Mouse (Mus musculus) liver, embryonic 13.5 days (tissue): ENCODE data around the gene Uqcc2. TPM values are rescaled to one million over a fixed set of nuclear protein-coding genes. Genes with fewer than 3 reads are reported as not detected.

Source experiments
- ATAC-seq: fragments of 200-750 bp; cut with Nextera tagmentation; 2 replicates; pipeline ENCODE4 v1.8.0; 2017; ENCODE audit warnings: low read depth, mild to moderate bottlenecking, moderate number of reproducible peaks, moderate library complexity
- DNase-seq: peaks from one replicate; pipeline ENCODE4 v3.0.0; 2022
- H3K27ac ChIP-seq: fragments of 300-500 bp; sonication (generic); 2 replicates; pipeline ENCODE4 v1.5.1; 2015; ENCODE audit warnings: moderate library complexity, mild to moderate bottlenecking, inconsistent platforms
- H3K27me3 ChIP-seq: fragments of 300-500 bp; sonication (generic); 2 replicates; pipeline ENCODE4 v1.6.1; 2015; ENCODE audit warnings: mild to moderate bottlenecking, inconsistent platforms
- H3K36me3 ChIP-seq: fragments of 300-500 bp; sonication (generic); 2 replicates; pipeline ENCODE4 v1.6.1; 2015; ENCODE audit warnings: mild to moderate bottlenecking, inconsistent platforms
- H3K4me1 ChIP-seq: fragments of 300-500 bp; sonication (generic); replicated peaks from 2 replicates; pipeline ENCODE4 v1.6.1; 2015; ENCODE audit warnings: inconsistent platforms
- H3K4me2 ChIP-seq: fragments of 300-500 bp; sonication (generic); 2 replicates; pipeline ENCODE4 v1.6.1; 2015; ENCODE audit warnings: inconsistent platforms, mild to moderate bottlenecking, moderate library complexity
- H3K4me3 ChIP-seq: fragments of 300-500 bp; sonication (generic); replicated peaks from 2 replicates; pipeline ENCODE4 v1.5.1; 2015; ENCODE audit warnings: mild to moderate bottlenecking, inconsistent platforms
- H3K9ac ChIP-seq: fragments of 300-500 bp; sonication (generic); 2 replicates; pipeline ENCODE4 v1.6.1; 2015; ENCODE audit warnings: mild to moderate bottlenecking, inconsistent platforms
- H3K9me3 ChIP-seq: fragments of 300-500 bp; sonication (generic); replicated peaks from 2 replicates; pipeline ENCODE4 v1.6.1; 2016; ENCODE audit warnings: inconsistent platforms
- WGBS: fragments of 180-500 bp; shearing (Covaris S2); methylation state at CpG from one replicate; pipeline ENCODE4 v1.1.7; 2015; ENCODE audit not compliant: insufficient replicate concordance; 5-methylcytosine and 5-hydroxymethylcytosine counted together
- polyA plus RNA-seq: library from polyadenylated mRNA; unstranded; fragments of >200 nt; fragmentation: Nextera tagmentation; extraction: Ambion mirVana; gene quantifications from 2 replicates; pipeline ENCODE4 v1.2.1, GENCODE M21; 2015

Uqcc2 gene
- polyA plus RNA-seq, 1 experiment from 2014 or later = 211 TPM

DNA sequence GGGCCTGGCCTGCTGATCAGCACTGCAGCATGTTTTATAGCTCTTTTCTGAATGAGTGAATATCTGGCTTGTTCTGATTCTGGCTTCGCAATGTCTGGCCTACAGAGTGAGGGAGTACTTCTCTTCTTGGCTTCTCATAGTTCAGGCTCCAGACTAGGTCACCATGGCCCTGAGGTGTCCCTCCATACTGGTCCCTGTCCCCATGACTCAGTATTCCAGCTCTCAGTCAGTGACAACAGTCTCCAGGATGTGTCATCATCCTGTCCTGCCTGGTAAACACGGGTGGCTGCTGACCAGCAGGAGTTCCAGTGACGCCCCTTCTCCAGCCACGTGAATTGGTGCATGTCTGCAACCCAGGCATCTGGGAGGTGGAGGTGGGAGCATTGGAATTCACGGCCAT is 37.4 kb upstream of the Uqcc2 start:
- ATAC-seq (no peak), DNase-seq (no peak)
- no peak overlapping the region for H3K27ac ChIP-seq
- 62% methylated on average over 5 of the region's 5 CpGs for WGBS
- H3K9me3 ChIP-seq = no peaks in the 10 kb centered on the region
- no peaks in the 10 kb centered on the region for H3K36me3 ChIP-seq
- no peak overlapping the region for H3K9ac ChIP-seq
- H3K4me2 ChIP-seq = no peak overlapping the region
- peaks cover 13% of the 10 kb centered on the region for H3K27me3 ChIP-seq
- H3K4me3 ChIP-seq = no peak overlapping the region
- H3K4me1 ChIP-seq = peaks cover 37% of the 10 kb centered on the region

DNA sequence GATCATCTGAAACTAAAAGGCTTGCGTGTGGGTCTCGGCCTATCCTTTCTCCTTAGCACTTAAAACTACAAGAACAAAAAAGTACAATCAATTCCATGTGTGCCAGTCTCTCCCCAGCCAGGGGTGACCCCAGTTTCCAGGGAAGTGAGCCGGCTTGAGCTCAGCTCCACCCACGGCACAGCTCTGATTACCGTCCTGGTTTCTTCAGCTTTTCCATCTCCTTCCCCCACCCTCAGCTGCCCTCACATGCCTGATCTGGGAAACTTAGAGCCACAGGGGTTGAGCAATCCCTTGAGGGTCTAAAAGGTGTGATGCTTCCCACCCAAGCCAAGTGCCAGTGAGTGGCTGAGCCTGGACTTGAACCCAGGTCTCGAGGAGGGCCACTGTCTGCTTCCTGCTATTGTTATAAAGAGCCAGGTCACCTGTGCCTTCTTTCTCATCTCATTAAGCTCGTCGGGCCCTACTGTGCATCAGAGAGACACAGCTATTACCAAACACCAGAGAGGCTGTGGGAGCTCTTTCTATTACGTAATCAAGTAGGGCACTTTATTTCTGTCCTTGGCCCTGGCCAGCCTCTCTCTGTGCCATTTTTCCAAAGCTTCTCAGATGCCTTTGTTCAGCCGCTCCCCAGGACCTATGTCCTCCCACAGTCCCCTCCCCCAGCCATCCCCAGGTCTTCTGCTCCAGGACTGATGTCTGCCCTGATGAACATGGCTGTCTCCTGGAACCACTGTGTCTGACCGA is 36.4 kb upstream of the Uqcc2 start:
- Histone ChIP-seq H3K9me3 (no peaks in the 10 kb centered on the region), H3K27me3 (peaks cover 7% of the 10 kb centered on the region; the same call in 1 of the 2 replicates), H3K4me3 (no peak overlapping the region), H3K27ac (no peak overlapping the region), H3K9ac (no peak overlapping the region), H3K36me3 (no peaks in the 10 kb centered on the region), H3K4me2 (no peak overlapping the region), H3K4me1 (peaks cover 39% of the 10 kb centered on the region)
- 73% methylated on average over 11 of the region's 11 CpGs for WGBS
- DNase-seq (no peak), ATAC-seq (no peak; the same call in 1 of the 2 replicates)

DNA sequence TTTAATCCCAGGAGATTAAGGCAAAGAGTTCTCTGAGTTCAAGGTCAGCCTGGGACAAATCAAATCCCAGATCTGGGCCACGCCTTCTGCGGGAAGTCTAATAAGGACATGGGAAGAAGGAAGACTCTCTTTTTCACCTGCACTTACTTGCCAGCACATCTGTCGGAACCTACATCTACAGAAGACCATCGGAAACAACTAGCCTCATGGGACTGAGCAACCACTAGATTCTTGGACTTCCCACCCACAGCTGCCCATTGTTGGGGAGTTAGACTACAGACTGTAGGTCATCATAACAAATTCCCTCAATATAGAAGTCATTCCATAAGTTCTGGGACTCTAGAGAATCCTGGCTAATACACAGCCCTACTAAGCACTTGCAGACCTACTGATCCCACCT is 34.9 kb upstream of the Uqcc2 start:
- ATAC-seq (no peak), DNase-seq (no peak)
- H3K4me3 ChIP-seq = no peak overlapping the region
- no peaks in the 10 kb centered on the region for H3K36me3 ChIP-seq
- no peak overlapping the region for H3K4me2 ChIP-seq
- H3K9ac ChIP-seq = no peak overlapping the region
- no peak overlapping the region for H3K27ac ChIP-seq
- peaks cover 7% of the 10 kb centered on the region; the same call in 1 of the 2 replicates for H3K27me3 ChIP-seq
- peaks cover 34% of the 10 kb centered on the region for H3K4me1 ChIP-seq
- 83% methylated on average over 4 of the region's 4 CpGs for WGBS
- H3K9me3 ChIP-seq = no peaks in the 10 kb centered on the region

DNA sequence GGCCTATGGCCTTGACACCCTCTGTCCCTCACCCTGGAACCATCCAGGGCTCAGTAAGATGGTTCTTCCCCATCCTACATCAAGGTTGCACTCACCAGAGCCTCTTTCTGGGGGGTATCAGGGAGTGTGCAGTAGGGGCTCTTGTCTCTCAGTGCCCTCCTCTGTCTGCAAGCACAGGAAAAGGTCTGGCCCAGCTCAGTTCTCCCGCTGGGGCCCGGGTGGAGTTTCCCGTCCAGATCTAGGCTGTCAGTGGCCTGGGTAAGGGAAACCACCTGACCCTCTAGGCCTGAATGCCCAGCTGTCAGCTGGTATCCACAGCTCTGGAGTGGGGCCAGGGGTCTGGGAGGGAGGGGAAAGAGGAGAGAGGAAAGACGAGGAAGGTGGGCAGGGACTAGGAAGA is 33.8 kb upstream of the Uqcc2 start, which contains the start of gene Ip6k3:
TSS of gene Ip6k3 (minus strand) at position 251 of the 400 bp plus-strand sequence.
- DNase-seq = no peak
- Histone ChIP-seq H3K27ac (no peak within 1 kb of the TSS), H3K36me3 (no peaks in the 10 kb centered on the region), H3K4me3 (no peak within 1 kb of the TSS), H3K4me1 (peaks cover 28% of the 10 kb centered on the region), H3K9ac (no peak within 1 kb of the TSS), H3K4me2 (no peak within 1 kb of the TSS), H3K27me3 (peaks cover 7% of the 10 kb centered on the region; the same call in 1 of the 2 replicates), H3K9me3 (no peaks in the 10 kb centered on the region)
- 53% methylated on average over 4 of the region's 4 CpGs for WGBS
- no peak for ATAC-seq

DNA sequence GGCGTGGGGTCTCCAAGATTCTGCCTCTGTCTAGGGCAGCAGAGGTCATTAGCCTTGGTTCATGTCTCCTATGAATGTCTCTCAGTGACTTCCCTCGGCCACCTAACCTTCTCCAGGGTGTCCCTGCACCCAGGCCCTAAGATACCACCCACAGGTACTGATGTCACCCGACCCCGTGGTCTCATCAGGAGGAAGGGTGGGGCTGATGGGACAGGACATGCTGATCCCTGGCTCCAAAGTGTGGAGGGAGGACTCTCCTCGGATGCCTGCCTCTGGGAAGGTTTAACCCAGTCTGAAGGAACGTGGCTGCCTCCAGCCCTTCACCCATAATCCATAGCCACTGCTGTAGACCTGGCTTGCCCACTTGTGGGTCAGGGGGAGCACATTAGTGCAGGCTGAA is 33.2 kb upstream of the Uqcc2 start:
- Histone ChIP-seq H3K4me3 (no peak overlapping the region), H3K27me3 (peaks cover 7% of the 10 kb centered on the region; the same call in 1 of the 2 replicates), H3K36me3 (no peaks in the 10 kb centered on the region), H3K4me2 (no peak overlapping the region), H3K27ac (no peak overlapping the region), H3K9ac (no peak overlapping the region), H3K4me1 (peaks cover 28% of the 10 kb centered on the region), H3K9me3 (no peaks in the 10 kb centered on the region)
- no peak for ATAC-seq
- DNase-seq = no peak
- WGBS = 64% methylated on average over 6 of the region's 6 CpGs

DNA sequence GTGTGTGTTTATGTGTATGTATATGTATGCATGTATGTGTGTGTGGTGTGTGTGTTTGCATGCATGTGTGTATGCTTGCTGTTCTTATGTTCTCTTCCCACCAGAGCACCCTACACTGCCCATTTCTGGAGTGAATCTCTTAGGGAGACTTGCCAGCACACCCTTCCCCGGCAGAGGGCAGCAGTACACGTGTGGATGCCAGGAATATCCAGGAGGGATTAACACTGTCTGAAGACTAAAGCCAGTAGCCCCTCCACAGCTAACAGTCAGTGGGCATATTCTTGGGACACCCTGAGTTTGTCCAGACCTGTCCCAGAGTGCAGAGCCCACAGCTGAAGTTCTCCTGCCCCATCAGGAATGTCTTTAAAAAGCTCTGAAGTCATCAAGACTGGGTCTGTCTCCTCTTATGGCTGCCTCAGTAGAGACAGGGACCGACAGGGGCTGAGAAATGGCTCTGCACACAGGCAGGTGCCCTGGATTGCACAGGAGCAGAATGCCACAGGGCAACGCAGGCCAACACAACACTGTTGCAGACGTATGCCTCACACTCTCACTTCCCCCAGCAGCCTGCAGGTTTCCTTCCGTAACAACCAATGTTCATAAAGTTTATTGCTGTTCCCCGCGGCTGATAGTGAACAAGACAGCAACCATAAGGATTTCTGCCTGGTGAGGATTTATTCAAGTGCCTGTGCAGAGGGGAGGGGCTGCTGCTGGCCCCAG is 31.5 kb upstream of the Uqcc2 start:
- Histone ChIP-seq H3K9ac (0 out of 2 replicates have a peak overlapping the region, but pooled peaks have one; percentile 26), H3K27me3 (peaks cover 10% of the 10 kb centered on the region; the same call in 1 of the 2 replicates), H3K4me3 (no peak overlapping the region), H3K27ac (peak overlapping the region; percentile 34; the same call in 1 of the 2 replicates), H3K4me2 (0 out of 2 replicates have a peak overlapping the region, but pooled peaks have one; percentile 6), H3K4me1 (peaks cover 24% of the 10 kb centered on the region), H3K9me3 (no peaks in the 10 kb centered on the region), H3K36me3 (no peaks in the 10 kb centered on the region)
- no peak for ATAC-seq
- 62% methylated on average over 8 of the region's 8 CpGs for WGBS
- DNase-seq = no peak

DNA sequence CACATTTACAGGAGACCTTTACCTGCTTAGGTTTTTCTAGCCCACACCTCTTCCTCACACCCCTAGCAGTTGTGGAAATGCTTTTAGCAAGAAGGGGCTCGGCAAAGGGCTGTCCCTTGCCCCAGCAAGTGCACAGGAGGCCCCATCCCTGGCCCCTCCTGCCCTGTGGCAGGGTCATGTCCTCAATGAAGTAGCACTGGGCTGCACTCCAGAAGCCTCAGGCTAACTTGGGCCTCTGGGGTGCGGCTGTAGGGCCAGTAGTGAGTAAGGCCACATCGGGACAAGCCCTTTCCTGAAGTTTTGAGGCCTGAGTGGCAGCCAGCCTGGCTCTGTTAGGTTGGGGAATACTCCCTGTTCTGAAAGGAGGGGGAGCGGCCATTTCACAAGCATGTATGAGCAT is 27.2 kb upstream of the Uqcc2 start:
- DNase-seq = no peak
- H3K4me3 ChIP-seq = no peak overlapping the region
- WGBS = 66% methylated on average over 4 of the region's 4 CpGs
- H3K4me1 ChIP-seq = peaks cover 37% of the 10 kb centered on the region
- H3K9me3 ChIP-seq = no peaks in the 10 kb centered on the region
- H3K4me2 ChIP-seq = no peak overlapping the region
- ATAC-seq = no peak
- H3K9ac ChIP-seq = 0 out of 2 replicates have a peak overlapping the region, but pooled peaks have one; percentile 4
- H3K27ac ChIP-seq = no peak overlapping the region
- H3K27me3 ChIP-seq = 0 out of 2 replicates have a peak, but pooled peaks cover 2% of the 10 kb centered on the region
- H3K36me3 ChIP-seq = no peaks in the 10 kb centered on the region

DNA sequence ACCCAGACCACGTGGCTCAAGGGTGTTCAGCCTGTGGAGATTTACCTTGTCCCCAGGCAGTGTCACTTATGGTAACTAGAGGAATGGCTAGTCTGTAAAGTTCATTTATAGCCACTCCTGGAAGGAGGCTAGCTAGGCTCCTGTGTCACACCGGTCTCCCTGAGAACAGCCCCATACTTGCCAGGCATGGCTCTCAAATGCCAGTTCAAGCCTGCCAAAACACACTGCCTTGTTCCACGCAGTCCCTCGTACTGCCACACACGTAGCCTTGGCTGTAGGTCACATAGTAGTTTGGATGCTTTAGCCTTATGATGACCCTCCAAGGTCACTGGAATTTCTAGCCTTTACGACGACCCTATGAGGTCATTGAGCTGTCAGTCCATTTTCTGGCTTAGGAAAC is 25.5 kb upstream of the Uqcc2 start:
- Histone ChIP-seq H3K27ac (no peak overlapping the region), H3K9ac (no peak overlapping the region), H3K36me3 (no peaks in the 10 kb centered on the region), H3K4me3 (no peak overlapping the region), H3K27me3 (0 out of 2 replicates have a peak, but pooled peaks cover 2% of the 10 kb centered on the region), H3K9me3 (no peaks in the 10 kb centered on the region), H3K4me2 (no peak overlapping the region), H3K4me1 (peaks cover 42% of the 10 kb centered on the region)
- DNase-seq (no peak), ATAC-seq (no peak)
- 63% methylated on average over 7 of the region's 7 CpGs for WGBS

DNA sequence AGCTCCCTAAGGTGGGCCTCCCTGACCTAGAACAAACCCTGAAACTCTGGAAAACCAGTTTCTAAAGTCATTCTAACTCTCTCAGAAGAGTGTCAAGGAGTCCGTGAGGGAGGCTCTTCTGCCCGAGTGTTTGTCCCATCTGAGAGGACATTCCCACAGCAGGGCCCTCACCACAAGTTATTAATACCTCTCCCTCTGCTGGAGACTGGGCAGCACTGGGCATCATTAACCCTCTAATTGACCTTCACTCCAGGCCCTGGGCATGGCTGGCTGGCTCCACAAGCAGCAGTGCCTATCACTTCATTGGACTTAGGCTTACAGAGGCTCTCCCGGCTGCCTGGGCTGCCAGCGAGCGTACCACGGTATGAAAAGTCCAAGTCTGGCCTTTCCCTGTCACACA is 24.7 kb upstream of the Uqcc2 start:
- no peak for ATAC-seq
- H3K4me2 ChIP-seq = no peak overlapping the region

DNA sequence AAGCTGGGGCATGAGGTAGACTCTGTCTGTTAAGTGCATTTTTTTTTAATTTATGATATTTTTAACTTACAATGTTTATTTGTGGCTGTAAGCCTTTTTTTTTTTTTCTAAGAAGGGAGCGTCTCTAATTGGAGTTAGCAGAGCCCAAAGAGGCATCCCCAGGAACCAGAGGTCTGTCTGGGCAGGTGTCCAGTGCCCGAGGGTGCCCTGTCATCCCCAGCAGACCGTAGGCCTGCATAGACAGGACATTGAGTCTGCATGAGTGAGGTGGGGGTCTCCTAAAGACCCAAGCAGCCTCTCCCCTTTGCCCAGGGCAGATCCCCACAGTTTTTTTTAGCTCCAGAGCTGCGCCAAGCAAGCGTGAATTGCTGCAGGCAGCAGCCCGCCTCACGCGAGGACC is 22.0 kb upstream of the Uqcc2 start:
- H3K27ac ChIP-seq = no peak overlapping the region
- no peak for DNase-seq
- no peaks in the 10 kb centered on the region for H3K36me3 ChIP-seq
- H3K27me3 ChIP-seq = no peaks in the 10 kb centered on the region
- no peaks in the 10 kb centered on the region for H3K9me3 ChIP-seq
- H3K4me2 ChIP-seq = no peak overlapping the region
- no peak overlapping the region for H3K4me3 ChIP-seq
- no peak overlapping the region for H3K9ac ChIP-seq
- ATAC-seq = no peak
- H3K4me1 ChIP-seq = peaks cover 77% of the 10 kb centered on the region
- WGBS = 82% methylated on average over 8 of the region's 8 CpGs

More for the DNA sequence above, 24.7 kb upstream of the Uqcc2 start:
- Histone ChIP-seq H3K27ac (no peak overlapping the region), H3K9ac (no peak overlapping the region), H3K27me3 (0 out of 2 replicates have a peak, but pooled peaks cover 2% of the 10 kb centered on the region), H3K4me3 (no peak overlapping the region), H3K9me3 (no peaks in the 10 kb centered on the region), H3K36me3 (no peaks in the 10 kb centered on the region), H3K4me1 (peaks cover 50% of the 10 kb centered on the region)
- no peak for DNase-seq
- 85% methylated on average over 6 of the region's 6 CpGs for WGBS

DNA sequence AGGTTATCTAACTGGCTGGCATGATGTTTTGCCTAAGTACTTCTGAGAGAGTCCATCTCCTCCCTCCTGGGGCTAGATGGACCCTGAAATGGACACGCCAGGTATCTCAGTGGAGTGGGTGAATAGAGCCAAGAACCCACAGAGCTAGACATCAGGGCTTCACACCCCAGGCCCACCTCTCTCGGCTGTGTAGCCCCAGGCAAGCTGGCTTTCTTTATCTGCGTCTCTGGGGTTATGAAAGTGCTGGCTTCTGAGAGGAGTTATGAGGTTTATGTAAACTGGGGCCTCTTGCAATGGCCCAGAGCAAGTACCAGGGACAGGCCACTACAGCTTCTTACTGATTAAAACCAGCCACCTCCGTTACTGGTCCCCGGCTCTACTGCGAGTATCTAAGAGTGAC is 21.2 kb upstream of the Uqcc2 start:
- Histone ChIP-seq H3K9me3 (no peaks in the 10 kb centered on the region), H3K9ac (no peak overlapping the region), H3K27me3 (no peaks in the 10 kb centered on the region), H3K4me3 (no peak overlapping the region), H3K36me3 (no peaks in the 10 kb centered on the region), H3K4me1 (peaks cover 82% of the 10 kb centered on the region), H3K4me2 (no peak overlapping the region), H3K27ac (peak overlapping the region; percentile 92; the same call in 1 of the 2 replicates)
- 67% methylated on average over 6 of the region's 6 CpGs for WGBS
- DNase-seq (no peak), ATAC-seq (no peak)
